Mouse (Mus musculus): ENCODE measurements around the gene Gm21943. TPM values are rescaled to one million over a fixed set of nuclear protein-coding genes. Genes with fewer than 3 reads are reported as not detected.
"Not testable (repeated sequence)": the region's sequence is repeated elsewhere in the genome, so short reads cannot be mapped to it uniquely, and the experiment has no call there.

Gm21943 gene
- not detected for total RNA-seq (2021)

- intact Hi-C loops (cut with DNase I); DNase-seq (ENCODE audit: low spot score in 2 of 2): not testable (repeated sequence)
Measured at GRCm38 (mm10) chrY:57533644-57534043, at the start of gene Gm21943. Gm21943 (minus strand) TSS chrY:57533744.

Other genes starting within 250 kb of the Gm21943 start
- not detected for gene Gm28961, start 172.0 kb upstream of the Gm21943 start, total RNA-seq (2021)

All from left cerebral cortex, postnatal 36 days (tissue).